Mouse (Mus musculus) MN1 (cell line): ENCODE data around the gene 1700010B08Rik.
A peak's percentile ranks its signal among the peaks of the same experiment; 100 is the strongest.
"Not testable (repeated sequence)": the region's sequence is repeated elsewhere in the genome, so short reads cannot be mapped to it uniquely, and the experiment has no call there.

Experiments
- DNase-seq: peaks from one replicate; pipeline ENCODE4 v3.0.0-alpha.2; 2016; ENCODE audit warnings: low spot score

1700010B08Rik gene

GRCm38 (mm10) chr2:173719115-173719514 is at the start of gene 1700010B08Rik:
1700010B08Rik (plus strand) TSS chr2:173719415.
- not testable (repeated sequence) for DNase-seq

DNA sequence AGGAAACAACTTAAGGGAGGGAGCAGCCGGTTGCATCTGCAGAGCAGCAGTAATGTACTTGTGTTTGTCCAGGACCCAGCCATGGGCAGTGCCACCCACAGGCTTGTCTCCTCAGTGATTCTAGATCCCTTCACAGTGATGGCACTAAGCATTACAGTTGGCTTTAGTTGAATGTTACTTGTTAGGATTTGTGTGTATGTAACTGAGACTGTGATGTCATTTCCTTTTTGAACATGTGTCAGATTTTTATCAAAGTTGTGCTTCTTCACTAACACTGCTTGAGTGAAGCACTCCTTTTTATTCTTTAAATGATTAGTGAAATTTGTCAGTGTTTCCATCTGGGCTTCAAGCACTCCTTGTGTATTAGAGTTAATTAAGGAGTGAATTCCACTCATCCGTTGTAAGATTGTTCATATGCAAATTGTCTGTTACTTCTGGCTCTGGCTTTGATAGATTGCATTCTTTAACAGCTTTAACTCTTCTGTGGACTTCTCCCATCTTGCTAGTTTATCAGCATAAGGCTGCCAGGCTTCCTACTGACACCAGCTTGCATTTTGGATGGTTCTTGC is 46.8 kb upstream of the 1700010B08Rik start:
- DNase-seq, result no peak

DNA sequence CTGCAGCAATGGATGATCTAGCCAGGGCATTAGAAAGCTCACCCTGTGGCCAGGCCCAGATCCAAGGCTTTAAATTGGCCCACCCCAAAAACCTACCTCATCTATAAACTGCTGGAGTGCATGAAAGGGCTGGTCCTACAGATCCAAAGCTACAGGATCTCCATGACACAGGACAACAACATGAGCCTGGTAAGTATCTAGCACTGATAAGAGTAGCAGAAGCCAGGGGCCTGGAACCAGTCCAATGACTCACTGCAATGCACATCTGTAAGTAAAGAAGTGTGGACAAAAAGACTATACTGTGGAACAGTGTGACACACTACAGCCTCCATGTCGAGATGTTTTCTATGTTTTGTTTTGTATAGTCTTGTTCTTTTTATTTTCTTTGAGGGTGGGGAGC is 45.7 kb upstream of the 1700010B08Rik start:
- DNase-seq, result peak; percentile 86

GRCm38 (mm10) chr2:173678593-173678992 is 40.6 kb upstream of the 1700010B08Rik start:
- DNase-seq, result no peak

- no peak for DNase-seq
Measured at GRCm38 (mm10) chr2:173679217-173679616, 40.0 kb upstream of the 1700010B08Rik start.

GRCm38 (mm10) chr2:173680153-173680552 is 39.1 kb upstream of the 1700010B08Rik start:
- DNase-seq, result no peak

- DNase-seq, result no peak
Measured at GRCm38 (mm10) chr2:173682773-173683172, 36.4 kb upstream of the 1700010B08Rik start.

GRCm38 (mm10) chr2:173685781-173686361 is 33.3 kb upstream of the 1700010B08Rik start:
- no peak for DNase-seq

- DNase-seq, result no peak
Measured at GRCm38 (mm10) chr2:173687363-173687762, 31.9 kb upstream of the 1700010B08Rik start.

GRCm38 (mm10) chr2:173689835-173690234 is 29.4 kb upstream of the 1700010B08Rik start:
- DNase-seq, result peak; percentile 80

DNA sequence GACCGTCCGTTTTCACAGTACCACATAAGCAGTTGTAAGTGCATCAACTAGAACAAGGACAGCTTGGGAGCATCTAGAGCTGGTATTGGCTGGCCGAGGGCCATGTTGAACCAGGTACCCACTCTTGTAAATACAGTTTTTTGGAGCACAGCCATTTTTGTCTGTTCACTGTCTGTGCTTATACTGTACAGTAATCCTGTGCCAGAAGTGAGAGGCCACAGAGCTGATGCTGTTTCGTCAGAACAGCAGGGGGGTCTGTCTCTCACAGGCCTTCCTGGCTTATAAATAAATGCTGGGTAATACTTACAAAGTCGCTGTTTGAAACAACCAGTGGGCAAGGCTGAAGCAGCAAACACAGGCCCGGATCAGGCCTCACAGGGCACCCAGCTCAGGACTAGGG is 27.5 kb upstream of the 1700010B08Rik start:
- no peak for DNase-seq

DNA sequence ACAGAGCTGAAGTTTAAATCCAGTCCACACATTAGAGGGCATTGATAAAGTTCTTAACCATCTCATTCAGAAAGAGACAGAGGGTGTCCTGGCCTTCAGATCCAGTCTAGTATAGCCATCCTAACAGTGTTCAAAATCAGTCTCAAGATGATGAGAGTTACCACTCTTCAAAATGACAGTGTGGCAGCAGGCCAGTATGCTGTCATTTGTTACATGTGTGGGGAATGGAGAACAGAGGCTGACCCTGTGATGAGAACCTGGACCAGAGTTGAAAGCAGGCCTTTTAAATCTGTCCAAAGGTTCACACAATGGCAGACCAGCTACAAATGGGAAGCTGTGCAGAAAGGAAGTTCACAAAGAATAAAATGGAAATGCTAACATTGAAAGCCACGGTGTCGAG is 26.5 kb upstream of the 1700010B08Rik start:
- no peak for DNase-seq

GRCm38 (mm10) chr2:173698850-173699249 is 20.4 kb upstream of the 1700010B08Rik start:
- no peak for DNase-seq

DNA sequence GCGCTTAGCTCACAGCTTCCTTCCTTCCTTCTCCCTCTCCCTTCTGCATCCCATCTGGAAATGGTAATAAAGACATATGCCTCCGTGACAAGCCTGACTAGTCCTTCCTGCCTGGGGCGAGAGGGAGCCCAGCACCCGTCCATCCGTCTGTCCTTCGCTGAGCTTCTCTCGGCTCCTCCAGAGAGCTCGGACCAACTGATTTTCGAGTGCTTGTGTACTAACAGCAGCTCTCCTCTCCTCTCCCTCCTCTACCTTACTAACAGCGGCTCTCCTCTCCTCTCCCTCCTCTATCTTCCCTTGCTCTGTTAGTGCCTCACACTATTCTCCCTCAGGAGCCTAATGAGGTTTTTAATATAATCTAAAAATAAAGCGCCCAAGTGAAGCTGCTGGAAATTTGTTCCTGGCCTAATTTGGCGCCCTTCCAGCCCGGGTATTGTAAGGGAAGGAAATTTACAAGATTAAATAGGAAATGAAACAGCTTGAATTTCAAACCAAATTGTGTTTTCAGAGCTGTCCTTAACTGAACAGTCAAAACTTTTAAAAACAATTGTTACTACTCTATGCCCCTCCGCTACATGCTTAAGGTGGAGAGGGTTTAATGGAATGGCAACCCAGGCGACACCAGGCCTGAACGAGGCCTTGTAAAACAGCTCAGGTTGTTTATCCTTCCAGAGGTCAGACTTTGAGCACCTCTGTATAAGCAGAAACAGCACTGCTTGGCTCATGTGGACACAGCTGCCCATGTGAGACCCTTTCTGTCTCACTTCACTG is 16.9 kb upstream of the 1700010B08Rik start:
- peak; percentile 47 for DNase-seq

DNA sequence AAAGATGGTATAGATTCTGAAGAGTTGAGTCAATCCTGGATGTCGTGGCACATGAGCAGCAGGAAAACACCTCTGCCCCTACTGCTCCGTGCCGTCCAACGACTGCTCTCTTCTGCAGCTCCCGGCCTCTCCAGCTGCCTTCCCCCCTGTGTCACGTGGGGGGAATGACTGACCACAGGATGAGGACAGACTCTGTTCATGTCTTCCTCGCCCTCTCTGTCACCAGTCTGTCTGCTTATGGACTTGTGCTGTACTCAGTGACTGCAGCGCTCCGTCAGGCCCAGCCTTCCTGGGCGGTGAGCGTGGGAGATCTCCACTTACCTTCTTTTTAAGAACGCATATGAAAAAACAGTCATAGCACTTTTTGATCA is 16.4 kb upstream of the 1700010B08Rik start:
- peak; percentile 22 for DNase-seq

- DNase-seq, result no peak
Measured at GRCm38 (mm10) chr2:173705827-173706551, 13.2 kb upstream of the 1700010B08Rik start.

GRCm38 (mm10) chr2:173707626-173708025 is 11.6 kb upstream of the 1700010B08Rik start:
- DNase-seq, result not testable (repeated sequence)

DNA sequence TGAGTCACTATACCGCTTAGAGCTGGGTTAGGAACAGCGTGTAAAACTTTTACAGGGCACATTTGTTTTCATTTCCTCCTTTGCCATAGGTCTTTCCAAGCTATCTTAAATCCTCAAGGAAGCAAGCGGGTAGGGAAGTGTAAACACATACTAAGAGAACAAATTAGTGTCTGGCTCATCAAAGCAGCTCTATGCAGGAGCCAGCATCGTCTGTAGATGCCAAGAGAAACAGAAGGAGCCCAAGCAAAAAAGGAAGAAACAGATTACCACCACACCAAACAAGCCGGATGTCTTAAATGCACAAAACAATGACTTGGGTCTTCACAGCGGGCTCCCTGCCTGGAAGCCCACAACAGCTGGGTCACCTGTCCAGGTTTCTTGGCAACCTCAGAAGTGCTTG is 9.0 kb upstream of the 1700010B08Rik start:
- no peak for DNase-seq

DNA sequence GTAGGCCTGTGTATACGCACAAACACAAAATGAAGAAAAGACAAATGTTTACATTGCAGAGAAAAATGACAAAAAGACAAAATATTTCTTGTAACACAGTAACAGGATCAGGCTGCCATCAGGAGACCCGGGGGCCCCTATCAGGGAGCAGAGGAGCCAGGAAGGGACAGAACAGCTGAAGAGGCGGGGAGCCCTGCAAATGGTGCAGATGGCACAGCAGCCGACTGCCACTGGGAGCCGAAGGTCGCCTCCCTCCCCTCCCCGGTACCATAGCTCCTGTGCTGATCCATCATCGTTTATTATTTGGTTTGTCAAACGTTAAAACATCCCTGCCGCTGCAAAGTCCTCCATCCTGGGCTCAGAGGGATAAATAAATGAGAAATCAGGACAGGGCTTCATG is 6.6 kb upstream of the 1700010B08Rik start:
- no peak for DNase-seq

DNA sequence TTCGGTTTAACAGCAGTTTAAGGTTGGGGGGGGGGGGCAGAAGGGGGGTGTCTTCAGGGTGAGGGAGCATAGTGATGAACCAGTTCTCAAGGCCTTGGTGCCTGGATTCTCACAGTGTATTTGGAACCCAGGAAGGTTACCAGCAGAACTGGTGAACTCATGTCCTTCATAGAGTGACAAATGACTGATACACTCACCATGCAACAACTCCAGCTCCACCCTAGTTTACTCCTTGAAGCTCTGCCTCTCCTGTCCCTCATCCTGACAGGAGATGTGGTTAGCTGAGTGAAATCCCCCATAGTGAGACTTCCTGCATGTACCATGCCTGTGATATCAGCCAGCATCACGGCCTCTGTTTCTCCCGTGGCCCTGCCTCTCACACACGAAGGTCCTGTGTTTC is 6.0 kb upstream of the 1700010B08Rik start:
- no peak for DNase-seq

- no peak for DNase-seq
Measured at GRCm38 (mm10) chr2:173714620-173715218, 4.5 kb upstream of the 1700010B08Rik start.

DNA sequence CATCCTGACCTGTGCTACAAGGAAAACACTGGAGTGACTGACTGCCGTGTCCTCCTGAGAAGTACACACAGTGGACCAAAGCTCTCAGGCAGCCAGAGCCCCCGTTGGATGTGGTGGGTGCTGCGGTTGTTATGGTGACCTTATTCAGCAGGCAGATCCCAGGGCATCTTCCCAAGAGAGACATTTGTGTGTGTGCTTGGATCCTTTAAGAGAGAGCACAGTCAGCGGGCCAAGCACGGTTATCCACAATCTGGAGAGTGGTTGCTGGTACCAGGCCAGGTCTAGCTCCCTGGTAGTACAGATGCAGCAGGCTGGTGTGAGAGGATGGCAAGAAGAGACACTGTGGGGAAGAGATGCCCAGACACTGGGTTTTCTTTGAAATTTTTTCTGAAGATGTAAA is 2.2 kb upstream of the 1700010B08Rik start:
- DNase-seq, result no peak
